Mouse (Mus musculus): ENCODE measurements around the gene Ccnd2. TPM values are rescaled to one million over a fixed set of nuclear protein-coding genes. Genes with fewer than 3 reads are reported as not detected.

Ccnd2 gene
- polyA plus RNA-seq, 1 experiment = 42.9 TPM

GRCm38 (mm10) chr6:127153296-127153800 lies 1.4 kb upstream of the Ccnd2 start:
- TF ChIP-seq POLR2A (IDR thresholded peaks at IDR 0.05; ENCODE audit: low read depth, low read length) = 0 out of 2 replicates have a peak, but pooled peaks have one; percentile 13
- TF ChIP-seq CTCF (IDR thresholded peaks at IDR 0.05; ENCODE audit: extremely low read depth, insufficient read length, insufficient replicate concordance, low read depth, low read length) = no peak
- under 1% methylated on average over 28 of the region's 28 CpGs for WGBS
- peaks cover 38% of the 10 kb centered on the region for H3K27me3 ChIP-seq (ENCODE audit: control insufficient read depth, insufficient read depth, low read length)
- peak overlapping the region; percentile 56 for H3K4me3 ChIP-seq (ENCODE audit: low read depth, low read length)
- H3K4me1 ChIP-seq (ENCODE audit: control insufficient read depth, insufficient read depth, insufficient read length, low read length) = peaks cover 26% of the 10 kb centered on the region
- H3K27ac ChIP-seq (ENCODE audit: insufficient read depth, low read depth, low read length) = no peak overlapping the region
- no peaks in the 10 kb centered on the region; the same call in 1 of the 2 replicates for H3K36me3 ChIP-seq (ENCODE audit: control insufficient read depth, insufficient read depth, low read length)

- WGBS = under 1% methylated on average over 29 of the region's 29 CpGs
- peaks cover 6% of the 10 kb centered on the region for H3K36me3 ChIP-seq (ENCODE audit: control insufficient read depth, insufficient read depth, low read length)
- H3K4me1 ChIP-seq (ENCODE audit: control insufficient read depth, insufficient read depth, insufficient read length, low read length) = peaks cover 26% of the 10 kb centered on the region
- peak overlapping the region; percentile 24 for H3K27ac ChIP-seq (ENCODE audit: insufficient read depth, low read depth, low read length)
- peak overlapping the region; percentile 56 for H3K4me3 ChIP-seq (ENCODE audit: low read depth, low read length)
- TF ChIP-seq POLR2A (IDR thresholded peaks at IDR 0.05; ENCODE audit: low read depth, low read length) = no peak
- no peak for TF ChIP-seq CTCF (IDR thresholded peaks at IDR 0.05; ENCODE audit: extremely low read depth, insufficient read length, insufficient replicate concordance, low read depth, low read length)
- H3K27me3 ChIP-seq (ENCODE audit: control insufficient read depth, insufficient read depth, low read length) = peaks cover 27% of the 10 kb centered on the region
Measured at GRCm38 (mm10) chr6:127151565-127152105, 358 bp downstream of the Ccnd2 start.

GRCm38 (mm10) chr6:127150663-127151564 lies 1.1 kb downstream of the Ccnd2 start:
- Histone ChIP-seq H3K27ac (ENCODE audit: insufficient read depth, low read depth, low read length) (peak overlapping the region; percentile 42), H3K27me3 (ENCODE audit: control insufficient read depth, insufficient read depth, low read length) (peaks cover 27% of the 10 kb centered on the region), H3K36me3 (ENCODE audit: control insufficient read depth, insufficient read depth, low read length) (peaks cover 6% of the 10 kb centered on the region), H3K4me3 (ENCODE audit: low read depth, low read length) (peak overlapping the region; percentile 82), H3K4me1 (ENCODE audit: control insufficient read depth, insufficient read depth, insufficient read length, low read length) (peaks cover 27% of the 10 kb centered on the region)
- TF ChIP-seq POLR2A (IDR thresholded peaks at IDR 0.05; ENCODE audit: low read depth, low read length) (peak; percentile 97), CTCF (IDR thresholded peaks at IDR 0.05; ENCODE audit: extremely low read depth, insufficient read length, insufficient replicate concordance, low read depth, low read length) (no peak)
- WGBS = 1% methylated on average over 33 of the region's 34 CpGs

GRCm38 (mm10) chr6:127149944-127150662 lies 1.9 kb downstream of the Ccnd2 start:
- TF ChIP-seq POLR2A (IDR thresholded peaks at IDR 0.05; ENCODE audit: low read depth, low read length) (no peak), CTCF (IDR thresholded peaks at IDR 0.05; ENCODE audit: extremely low read depth, insufficient read length, insufficient replicate concordance, low read depth, low read length) (no peak)
- H3K4me3 ChIP-seq (ENCODE audit: low read depth, low read length) = peak overlapping the region; percentile 82
- peaks cover 8% of the 10 kb centered on the region for H3K36me3 ChIP-seq (ENCODE audit: control insufficient read depth, insufficient read depth, low read length)
- H3K27ac ChIP-seq (ENCODE audit: insufficient read depth, low read depth, low read length) = peak overlapping the region; percentile 42
- peaks cover 19% of the 10 kb centered on the region for H3K27me3 ChIP-seq (ENCODE audit: control insufficient read depth, insufficient read depth, low read length)
- under 1% methylated on average over 38 of the region's 38 CpGs for WGBS
- H3K4me1 ChIP-seq (ENCODE audit: control insufficient read depth, insufficient read depth, insufficient read length, low read length) = peaks cover 29% of the 10 kb centered on the region

GRCm38 (mm10) chr6:127149303-127149943 lies 2.6 kb downstream of the Ccnd2 start:
- peaks cover 12% of the 10 kb centered on the region for H3K27me3 ChIP-seq (ENCODE audit: control insufficient read depth, insufficient read depth, low read length)
- TF ChIP-seq POLR2A (IDR thresholded peaks at IDR 0.05; ENCODE audit: low read depth, low read length) (no peak), CTCF (IDR thresholded peaks at IDR 0.05; ENCODE audit: extremely low read depth, insufficient read length, insufficient replicate concordance, low read depth, low read length) (no peak)
- peak overlapping the region; percentile 42 for H3K27ac ChIP-seq (ENCODE audit: insufficient read depth, low read depth, low read length)
- H3K4me1 ChIP-seq (ENCODE audit: control insufficient read depth, insufficient read depth, insufficient read length, low read length) = peaks cover 32% of the 10 kb centered on the region
- H3K4me3 ChIP-seq (ENCODE audit: low read depth, low read length) = peak overlapping the region; percentile 82
- H3K36me3 ChIP-seq (ENCODE audit: control insufficient read depth, insufficient read depth, low read length) = peaks cover 14% of the 10 kb centered on the region
- under 1% methylated on average over 30 of the region's 30 CpGs for WGBS

GRCm38 (mm10) chr6:127148526-127149302 lies 3.3 kb downstream of the Ccnd2 start:
- Histone ChIP-seq H3K27ac (ENCODE audit: insufficient read depth, low read depth, low read length) (peak overlapping the region; percentile 42), H3K4me1 (ENCODE audit: control insufficient read depth, insufficient read depth, insufficient read length, low read length) (peaks cover 32% of the 10 kb centered on the region), H3K4me3 (ENCODE audit: low read depth, low read length) (peak overlapping the region; percentile 82), H3K36me3 (ENCODE audit: control insufficient read depth, insufficient read depth, low read length) (peaks cover 20% of the 10 kb centered on the region), H3K27me3 (ENCODE audit: control insufficient read depth, insufficient read depth, low read length) (0 out of 2 replicates have a peak, but pooled peaks cover 8% of the 10 kb centered on the region)
- TF ChIP-seq CTCF (IDR thresholded peaks at IDR 0.05; ENCODE audit: extremely low read depth, insufficient read length, insufficient replicate concordance, low read depth, low read length) (no peak), POLR2A (IDR thresholded peaks at IDR 0.05; ENCODE audit: low read depth, low read length) (no peak)
- WGBS = 10% methylated on average over 20 of the region's 20 CpGs

Measured in small intestine, adult 2 months (tissue).